Mouse (Mus musculus): Measurements from ENCODE around the gene Cald1. TPM values are rescaled to one million over a fixed set of nuclear protein-coding genes. Genes with fewer than 3 reads are reported as not detected.

Gene Cald1
- polyA plus RNA-seq, 1 experiment from 2014 or later: 58.5 TPM

- Histone ChIP-seq H3K4me1 (replicated peaks; ENCODE audit: control insufficient read depth, insufficient read depth, low read length) (no peaks in the 10 kb centered on the region), H3K27me3 (replicated peaks; ENCODE audit: control insufficient read depth, insufficient read depth, low read length) (no peaks in the 10 kb centered on the region), H3K9ac (replicated peaks; ENCODE audit: low read depth, low read length) (no peak overlapping the region), H3K9me3 (ENCODE audit: control insufficient read depth, low read length) (no peaks in the 10 kb centered on the region), H3K27ac (ENCODE audit: low read length) (no peak overlapping the region), H3K4me2 (ENCODE audit: low read length) (no peak overlapping the region), H3K4me3 (replicated peaks; ENCODE audit: low read length) (no peak overlapping the region), H3K36me3 (ENCODE audit: control insufficient read depth, insufficient read depth) (no peaks in the 10 kb centered on the region)
- ATAC-seq: no peak
- WGBS: 83% methylated on average over 7 of the region's 7 CpGs
Observed at GRCm38 (mm10) chr6:34750487-34751120, 152.3 kb downstream of the Cald1 start.

- no peak overlapping the region for H3K27ac ChIP-seq (ENCODE audit: low read length)
- no peak overlapping the region for H3K4me2 ChIP-seq (ENCODE audit: low read length)
- no peak for ATAC-seq
- H3K9me3 ChIP-seq (ENCODE audit: control insufficient read depth, low read length): no peaks in the 10 kb centered on the region
- no peaks in the 10 kb centered on the region for H3K36me3 ChIP-seq (ENCODE audit: control insufficient read depth, insufficient read depth)
- H3K4me3 ChIP-seq (replicated peaks; ENCODE audit: low read length): no peak overlapping the region
- H3K27me3 ChIP-seq (replicated peaks; ENCODE audit: control insufficient read depth, insufficient read depth, low read length): no peaks in the 10 kb centered on the region
- no peak overlapping the region for H3K9ac ChIP-seq (replicated peaks; ENCODE audit: low read depth, low read length)
- H3K4me1 ChIP-seq (replicated peaks; ENCODE audit: control insufficient read depth, insufficient read depth, low read length): no peaks in the 10 kb centered on the region
Observed at GRCm38 (mm10) chr6:34751625-34752024, 153.3 kb downstream of the Cald1 start.

- H3K9ac ChIP-seq (replicated peaks; ENCODE audit: low read depth, low read length): no peak overlapping the region
- WGBS: 46% methylated on average over 5 of the region's 5 CpGs
- H3K4me2 ChIP-seq (ENCODE audit: low read length): no peak overlapping the region
- no peak overlapping the region for H3K27ac ChIP-seq (ENCODE audit: low read length)
- 0 out of 2 replicates have a peak, but pooled peaks cover 2% of the 10 kb centered on the region for H3K36me3 ChIP-seq (ENCODE audit: control insufficient read depth, insufficient read depth)
- H3K27me3 ChIP-seq (replicated peaks; ENCODE audit: control insufficient read depth, insufficient read depth, low read length): no peaks in the 10 kb centered on the region
- no peaks in the 10 kb centered on the region for H3K4me1 ChIP-seq (replicated peaks; ENCODE audit: control insufficient read depth, insufficient read depth, low read length)
- H3K9me3 ChIP-seq (ENCODE audit: control insufficient read depth, low read length): no peaks in the 10 kb centered on the region
- H3K4me3 ChIP-seq (replicated peaks; ENCODE audit: low read length): no peak overlapping the region
- ATAC-seq: peak; percentile 71
Observed at GRCm38 (mm10) chr6:34754448-34754847, 156.1 kb downstream of the Cald1 start.

GRCm38 (mm10) chr6:34758340-34758739 is 160.0 kb downstream of the Cald1 start:
- no peak overlapping the region for H3K4me3 ChIP-seq (replicated peaks; ENCODE audit: low read length)
- 88% methylated on average over 2 of the region's 2 CpGs for WGBS
- H3K27me3 ChIP-seq (replicated peaks; ENCODE audit: control insufficient read depth, insufficient read depth, low read length): no peaks in the 10 kb centered on the region
- H3K4me2 ChIP-seq (ENCODE audit: low read length): no peak overlapping the region
- ATAC-seq: no peak
- H3K4me1 ChIP-seq (replicated peaks; ENCODE audit: control insufficient read depth, insufficient read depth, low read length): no peaks in the 10 kb centered on the region
- no peaks in the 10 kb centered on the region for H3K9me3 ChIP-seq (ENCODE audit: control insufficient read depth, low read length)
- no peak overlapping the region for H3K9ac ChIP-seq (replicated peaks; ENCODE audit: low read depth, low read length)
- peaks cover 2% of the 10 kb centered on the region; the same call in 1 of the 2 replicates for H3K36me3 ChIP-seq (ENCODE audit: control insufficient read depth, insufficient read depth)
- no peak overlapping the region for H3K27ac ChIP-seq (ENCODE audit: low read length)

- 48% methylated on average over 4 of the region's 4 CpGs for WGBS
- Histone ChIP-seq H3K27ac (ENCODE audit: low read length) (no peak overlapping the region), H3K4me1 (replicated peaks; ENCODE audit: control insufficient read depth, insufficient read depth, low read length) (no peaks in the 10 kb centered on the region), H3K4me3 (replicated peaks; ENCODE audit: low read length) (no peak overlapping the region), H3K4me2 (ENCODE audit: low read length) (no peak overlapping the region), H3K36me3 (ENCODE audit: control insufficient read depth, insufficient read depth) (peaks cover 2% of the 10 kb centered on the region; the same call in 1 of the 2 replicates), H3K9ac (replicated peaks; ENCODE audit: low read depth, low read length) (no peak overlapping the region), H3K9me3 (ENCODE audit: control insufficient read depth, low read length) (no peaks in the 10 kb centered on the region), H3K27me3 (replicated peaks; ENCODE audit: control insufficient read depth, insufficient read depth, low read length) (no peaks in the 10 kb centered on the region)
- ATAC-seq: 0 out of 2 replicates have a peak, but pooled peaks have one; percentile 26
Observed at GRCm38 (mm10) chr6:34760023-34760422, 161.7 kb downstream of the Cald1 start.

- Histone ChIP-seq H3K4me1 (replicated peaks; ENCODE audit: control insufficient read depth, insufficient read depth, low read length) (no peaks in the 10 kb centered on the region), H3K27me3 (replicated peaks; ENCODE audit: control insufficient read depth, insufficient read depth, low read length) (no peaks in the 10 kb centered on the region), H3K9ac (replicated peaks; ENCODE audit: low read depth, low read length) (no peak overlapping the region), H3K4me3 (replicated peaks; ENCODE audit: low read length) (no peak overlapping the region), H3K27ac (ENCODE audit: low read length) (no peak overlapping the region), H3K4me2 (ENCODE audit: low read length) (no peak overlapping the region), H3K36me3 (ENCODE audit: control insufficient read depth, insufficient read depth) (peaks cover 4% of the 10 kb centered on the region; the same call in 1 of the 2 replicates), H3K9me3 (ENCODE audit: control insufficient read depth, low read length) (no peaks in the 10 kb centered on the region)
- no peak for ATAC-seq
- WGBS: 93% methylated on average over 5 of the region's 5 CpGs
Observed at GRCm38 (mm10) chr6:34765721-34766120, 167.4 kb downstream of the Cald1 start.

- no peaks in the 10 kb centered on the region for H3K4me1 ChIP-seq (replicated peaks; ENCODE audit: control insufficient read depth, insufficient read depth, low read length)
- 75% methylated on average over 2 of the region's 2 CpGs for WGBS
- H3K27me3 ChIP-seq (replicated peaks; ENCODE audit: control insufficient read depth, insufficient read depth, low read length): no peaks in the 10 kb centered on the region
- no peak overlapping the region for H3K4me3 ChIP-seq (replicated peaks; ENCODE audit: low read length)
- no peak for ATAC-seq
- H3K27ac ChIP-seq (ENCODE audit: low read length): no peak overlapping the region
- no peak overlapping the region for H3K9ac ChIP-seq (replicated peaks; ENCODE audit: low read depth, low read length)
- no peak overlapping the region for H3K4me2 ChIP-seq (ENCODE audit: low read length)
- peaks cover 6% of the 10 kb centered on the region; the same call in 1 of the 2 replicates for H3K36me3 ChIP-seq (ENCODE audit: control insufficient read depth, insufficient read depth)
- no peaks in the 10 kb centered on the region for H3K9me3 ChIP-seq (ENCODE audit: control insufficient read depth, low read length)
Observed at GRCm38 (mm10) chr6:34769984-34770383, 171.7 kb downstream of the Cald1 start.

GRCm38 (mm10) chr6:34770491-34770890 is 172.2 kb downstream of the Cald1 start:
- Histone ChIP-seq H3K27ac (ENCODE audit: low read length) (no peak overlapping the region), H3K9ac (replicated peaks; ENCODE audit: low read depth, low read length) (no peak overlapping the region), H3K4me2 (ENCODE audit: low read length) (no peak overlapping the region), H3K9me3 (ENCODE audit: control insufficient read depth, low read length) (no peaks in the 10 kb centered on the region), H3K4me1 (replicated peaks; ENCODE audit: control insufficient read depth, insufficient read depth, low read length) (no peaks in the 10 kb centered on the region), H3K36me3 (ENCODE audit: control insufficient read depth, insufficient read depth) (peaks cover 6% of the 10 kb centered on the region; the same call in 1 of the 2 replicates), H3K4me3 (replicated peaks; ENCODE audit: low read length) (no peak overlapping the region), H3K27me3 (replicated peaks; ENCODE audit: control insufficient read depth, insufficient read depth, low read length) (no peaks in the 10 kb centered on the region)
- 89% methylated on average over 6 of the region's 6 CpGs for WGBS
- ATAC-seq: no peak

GRCm38 (mm10) chr6:34776396-34776795 is 178.1 kb downstream of the Cald1 start:
- Histone ChIP-seq H3K9me3 (ENCODE audit: control insufficient read depth, low read length) (no peaks in the 10 kb centered on the region), H3K4me1 (replicated peaks; ENCODE audit: control insufficient read depth, insufficient read depth, low read length) (peaks cover 3% of the 10 kb centered on the region), H3K36me3 (ENCODE audit: control insufficient read depth, insufficient read depth) (peaks cover 2% of the 10 kb centered on the region; the same call in 1 of the 2 replicates), H3K4me2 (ENCODE audit: low read length) (no peak overlapping the region), H3K27me3 (replicated peaks; ENCODE audit: control insufficient read depth, insufficient read depth, low read length) (no peaks in the 10 kb centered on the region), H3K27ac (ENCODE audit: low read length) (no peak overlapping the region), H3K4me3 (replicated peaks; ENCODE audit: low read length) (no peak overlapping the region), H3K9ac (replicated peaks; ENCODE audit: low read depth, low read length) (no peak overlapping the region)
- ATAC-seq: no peak

GRCm38 (mm10) chr6:34777094-34777493 is 178.8 kb downstream of the Cald1 start:
- Histone ChIP-seq H3K36me3 (ENCODE audit: control insufficient read depth, insufficient read depth) (peaks cover 2% of the 10 kb centered on the region; the same call in 1 of the 2 replicates), H3K4me2 (ENCODE audit: low read length) (no peak overlapping the region), H3K27ac (ENCODE audit: low read length) (no peak overlapping the region), H3K4me3 (replicated peaks; ENCODE audit: low read length) (no peak overlapping the region), H3K9ac (replicated peaks; ENCODE audit: low read depth, low read length) (no peak overlapping the region), H3K27me3 (replicated peaks; ENCODE audit: control insufficient read depth, insufficient read depth, low read length) (no peaks in the 10 kb centered on the region), H3K4me1 (replicated peaks; ENCODE audit: control insufficient read depth, insufficient read depth, low read length) (peaks cover 3% of the 10 kb centered on the region), H3K9me3 (ENCODE audit: control insufficient read depth, low read length) (no peaks in the 10 kb centered on the region)
- ATAC-seq: no peak
- 87% methylated on average over 2 of the region's 2 CpGs for WGBS
